Mouse (Mus musculus): ENCODE results near the gene Ciita. TPM values are rescaled to one million over a fixed set of nuclear protein-coding genes. Genes with fewer than 3 reads are reported as not detected.

Ciita gene
- polyA plus RNA-seq, 1 experiment = not detected

DNA sequence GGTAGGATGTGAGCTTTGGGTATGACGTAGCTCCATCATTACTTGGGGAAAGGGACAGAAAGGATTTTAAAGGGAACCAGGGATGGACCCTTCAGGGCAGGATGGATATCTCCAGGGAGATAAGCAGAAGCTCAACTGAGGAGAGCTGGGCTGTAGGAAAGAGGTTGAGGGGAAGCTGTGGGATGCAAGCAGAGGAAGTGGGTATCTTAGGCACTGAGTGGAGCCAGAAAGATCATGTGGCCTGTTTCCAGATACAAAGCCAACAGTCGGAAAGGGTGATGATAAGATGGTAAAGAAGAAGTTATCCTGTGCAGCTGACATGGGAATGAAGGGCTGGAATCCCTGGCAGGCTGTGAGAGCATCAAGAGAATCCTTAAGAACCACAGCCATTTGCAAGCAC lies 18.7 kb upstream of the Ciita start:
- H3K4me1 ChIP-seq (ENCODE audit: control insufficient read depth, insufficient read depth, low read length) = peaks cover 6% of the 10 kb centered on the region
- no peaks in the 10 kb centered on the region for H3K36me3 ChIP-seq (ENCODE audit: control insufficient read depth, insufficient read depth, low read length, poor library complexity, severe bottlenecking)
- H3K27ac ChIP-seq (ENCODE audit: insufficient read depth, low read length) = no peak overlapping the region
- no peak overlapping the region for H3K9ac ChIP-seq (ENCODE audit: low read depth, poor library complexity, severe bottlenecking)
- TF ChIP-seq EP300 (IDR thresholded peaks at IDR 0.05; ENCODE audit: insufficient read depth, low read depth, low read length) (no peak), CTCF (IDR thresholded peaks at IDR 0.05; ENCODE audit: low read depth, low read length) (no peak), POLR2A (IDR thresholded peaks at IDR 0.05; ENCODE audit: insufficient read depth, low read length) (no peak)
- H3K27me3 ChIP-seq (ENCODE audit: control insufficient read depth, insufficient read depth, low read length, poor library complexity, severe bottlenecking) = no peaks in the 10 kb centered on the region
- H3K9me3 ChIP-seq (replicated peaks; ENCODE audit: control insufficient read depth, insufficient read depth, low read length, poor library complexity, severe bottlenecking) = no peaks in the 10 kb centered on the region
- H3K4me3 ChIP-seq (ENCODE audit: low read depth, low read length) = no peak overlapping the region

DNA sequence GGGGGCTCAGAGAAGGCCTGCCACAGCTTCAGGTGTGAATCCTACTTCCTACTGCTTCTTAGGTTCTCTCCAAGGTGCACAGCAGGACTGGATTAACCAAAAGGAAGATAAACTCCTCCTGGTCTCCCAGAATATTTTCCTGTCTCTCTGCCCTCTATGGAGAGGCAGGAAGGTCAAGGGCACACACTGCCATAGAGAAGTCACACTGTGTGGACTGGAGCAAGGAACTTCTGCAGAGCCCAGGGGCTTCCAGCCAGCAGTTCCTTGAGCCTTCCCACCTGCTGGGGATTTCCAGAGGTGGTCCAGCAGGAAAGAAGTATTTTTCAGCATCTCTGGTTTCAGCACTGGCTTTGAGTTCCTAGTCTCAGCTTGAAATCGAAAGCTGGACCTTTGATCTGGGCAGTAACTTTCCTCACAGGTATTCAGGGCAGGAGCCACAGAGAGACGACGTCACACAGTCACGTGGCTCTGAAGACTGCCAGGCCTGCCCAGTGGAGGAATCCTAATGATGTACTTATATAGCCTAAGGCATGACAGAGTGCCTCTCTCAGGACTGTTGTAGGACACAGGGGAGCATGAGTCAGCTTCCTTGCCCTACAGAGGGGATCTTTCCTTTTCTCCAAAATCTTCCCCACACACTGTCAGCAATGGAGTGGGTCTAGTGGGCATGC lies 14.7 kb upstream of the Ciita start:
- TF ChIP-seq EP300 (IDR thresholded peaks at IDR 0.05; ENCODE audit: insufficient read depth, low read depth, low read length) (0 out of 2 replicates have a peak, but pooled peaks have one; percentile 3), POLR2A (IDR thresholded peaks at IDR 0.05; ENCODE audit: insufficient read depth, low read length) (no peak)
- H3K4me3 ChIP-seq (ENCODE audit: low read depth, low read length) = no peak overlapping the region
- no peaks in the 10 kb centered on the region for H3K36me3 ChIP-seq (ENCODE audit: control insufficient read depth, insufficient read depth, low read length, poor library complexity, severe bottlenecking)
- no peak overlapping the region for H3K27ac ChIP-seq (ENCODE audit: insufficient read depth, low read length)
- peaks cover 6% of the 10 kb centered on the region for H3K4me1 ChIP-seq (ENCODE audit: control insufficient read depth, insufficient read depth, low read length)
- H3K9ac ChIP-seq (ENCODE audit: low read depth, poor library complexity, severe bottlenecking) = no peak overlapping the region
- H3K27me3 ChIP-seq (ENCODE audit: control insufficient read depth, insufficient read depth, low read length, poor library complexity, severe bottlenecking) = no peaks in the 10 kb centered on the region
- no peaks in the 10 kb centered on the region for H3K9me3 ChIP-seq (replicated peaks; ENCODE audit: control insufficient read depth, insufficient read depth, low read length, poor library complexity, severe bottlenecking)

DNA sequence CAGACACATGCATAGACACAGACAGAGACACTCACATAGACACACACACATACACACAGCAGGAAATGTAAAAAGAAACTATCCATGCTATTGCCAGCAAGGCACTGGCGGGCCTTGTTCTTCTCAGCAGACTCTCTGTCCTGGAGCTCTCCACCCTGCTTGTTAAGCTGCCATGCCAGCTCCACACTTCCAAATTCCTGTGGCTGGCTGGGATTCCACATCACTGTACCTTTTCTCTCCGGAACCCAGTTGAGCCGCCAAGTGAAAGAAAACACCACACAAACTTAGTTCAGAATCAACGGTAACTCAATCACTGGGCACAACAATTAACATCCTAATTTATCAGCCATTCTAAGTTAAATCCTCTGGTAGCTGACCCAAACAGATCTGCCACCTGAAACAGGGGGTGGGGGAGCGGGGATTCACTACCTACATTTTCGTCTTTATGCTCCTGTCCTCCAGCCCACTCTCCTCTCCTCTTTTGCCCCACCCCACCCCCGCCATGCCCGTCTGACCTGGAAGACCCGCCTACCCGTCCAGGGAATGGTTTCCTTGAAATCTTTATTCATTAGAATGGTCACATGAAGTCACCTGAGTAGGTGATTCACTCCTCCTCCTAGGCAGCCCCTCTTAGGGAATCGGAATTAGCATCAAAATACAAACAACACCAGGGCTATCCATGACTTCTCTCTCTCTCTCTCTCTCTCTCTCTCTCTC lies 12.3 kb upstream of the Ciita start:
- Histone ChIP-seq H3K9ac (ENCODE audit: low read depth, poor library complexity, severe bottlenecking) (peak overlapping the region; percentile 39), H3K9me3 (replicated peaks; ENCODE audit: control insufficient read depth, insufficient read depth, low read length, poor library complexity, severe bottlenecking) (no peaks in the 10 kb centered on the region), H3K4me3 (ENCODE audit: low read depth, low read length) (peak overlapping the region; percentile 63), H3K4me1 (ENCODE audit: control insufficient read depth, insufficient read depth, low read length) (peaks cover 6% of the 10 kb centered on the region), H3K36me3 (ENCODE audit: control insufficient read depth, insufficient read depth, low read length, poor library complexity, severe bottlenecking) (no peaks in the 10 kb centered on the region), H3K27me3 (ENCODE audit: control insufficient read depth, insufficient read depth, low read length, poor library complexity, severe bottlenecking) (no peaks in the 10 kb centered on the region), H3K27ac (ENCODE audit: insufficient read depth, low read length) (peak overlapping the region; percentile 88)
- peak; percentile 77 for TF ChIP-seq EP300 (IDR thresholded peaks at IDR 0.05; ENCODE audit: insufficient read depth, low read depth, low read length)
- TF ChIP-seq POLR2A (IDR thresholded peaks at IDR 0.05; ENCODE audit: insufficient read depth, low read length) = no peak
- TF ChIP-seq CTCF (IDR thresholded peaks at IDR 0.05; ENCODE audit: low read depth, low read length) = no peak

DNA sequence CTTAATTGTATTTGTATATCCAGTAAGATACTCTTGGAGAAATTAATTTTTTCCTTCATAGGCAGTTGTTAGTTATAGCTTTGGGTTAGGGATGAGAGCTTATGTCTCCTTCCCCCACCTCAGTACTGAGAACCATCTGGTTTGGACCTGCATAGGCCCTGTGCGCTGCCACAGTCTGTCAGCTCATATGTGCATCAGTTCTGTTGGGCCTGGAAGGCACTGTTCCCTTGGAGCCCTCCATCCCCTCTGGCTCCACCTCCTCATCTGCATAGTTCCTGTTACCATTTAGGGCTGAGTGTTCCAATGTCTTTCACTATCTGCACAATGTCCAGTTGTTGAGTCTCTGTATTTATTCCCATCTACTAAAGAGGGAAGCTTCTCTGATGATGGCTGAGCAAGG lies 11.7 kb upstream of the Ciita start:
- no peak overlapping the region for H3K9ac ChIP-seq (ENCODE audit: low read depth, poor library complexity, severe bottlenecking)
- peaks cover 6% of the 10 kb centered on the region for H3K4me1 ChIP-seq (ENCODE audit: control insufficient read depth, insufficient read depth, low read length)
- no peaks in the 10 kb centered on the region for H3K9me3 ChIP-seq (replicated peaks; ENCODE audit: control insufficient read depth, insufficient read depth, low read length, poor library complexity, severe bottlenecking)
- peak overlapping the region; percentile 18 for H3K27ac ChIP-seq (ENCODE audit: insufficient read depth, low read length)
- no peak overlapping the region for H3K4me3 ChIP-seq (ENCODE audit: low read depth, low read length)
- H3K27me3 ChIP-seq (ENCODE audit: control insufficient read depth, insufficient read depth, low read length, poor library complexity, severe bottlenecking) = no peaks in the 10 kb centered on the region
- no peaks in the 10 kb centered on the region for H3K36me3 ChIP-seq (ENCODE audit: control insufficient read depth, insufficient read depth, low read length, poor library complexity, severe bottlenecking)
- TF ChIP-seq EP300 (IDR thresholded peaks at IDR 0.05; ENCODE audit: insufficient read depth, low read depth, low read length) = no peak
- TF ChIP-seq CTCF (IDR thresholded peaks at IDR 0.05; ENCODE audit: low read depth, low read length) = no peak
- no peak for TF ChIP-seq POLR2A (IDR thresholded peaks at IDR 0.05; ENCODE audit: insufficient read depth, low read length)

DNA sequence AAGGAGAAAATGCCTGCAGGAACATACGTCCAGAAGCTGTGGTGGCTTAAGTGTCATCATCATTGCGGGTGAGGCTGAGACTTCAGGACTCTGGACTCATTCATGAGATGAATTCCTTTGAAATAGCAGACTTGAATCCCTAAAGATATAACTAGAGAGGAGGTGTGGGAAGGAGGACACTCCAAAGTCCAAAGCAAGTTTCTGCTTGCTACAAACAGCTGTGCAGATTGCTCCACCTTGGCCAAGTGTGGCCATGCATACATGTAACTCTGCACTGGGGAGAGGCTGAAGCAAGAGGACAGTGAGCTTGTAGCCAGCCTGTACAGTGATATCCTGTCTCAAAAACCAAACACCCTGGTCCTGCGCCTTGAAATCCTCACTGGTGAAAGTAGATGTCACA lies 7.9 kb upstream of the Ciita start:
- Histone ChIP-seq H3K9me3 (replicated peaks; ENCODE audit: control insufficient read depth, insufficient read depth, low read length, poor library complexity, severe bottlenecking) (no peaks in the 10 kb centered on the region), H3K9ac (ENCODE audit: low read depth, poor library complexity, severe bottlenecking) (no peak overlapping the region), H3K4me1 (ENCODE audit: control insufficient read depth, insufficient read depth, low read length) (no peaks in the 10 kb centered on the region), H3K27ac (ENCODE audit: insufficient read depth, low read length) (no peak overlapping the region), H3K36me3 (ENCODE audit: control insufficient read depth, insufficient read depth, low read length, poor library complexity, severe bottlenecking) (no peaks in the 10 kb centered on the region), H3K27me3 (ENCODE audit: control insufficient read depth, insufficient read depth, low read length, poor library complexity, severe bottlenecking) (no peaks in the 10 kb centered on the region), H3K4me3 (ENCODE audit: low read depth, low read length) (no peak overlapping the region)
- TF ChIP-seq EP300 (IDR thresholded peaks at IDR 0.05; ENCODE audit: insufficient read depth, low read depth, low read length) (no peak), POLR2A (IDR thresholded peaks at IDR 0.05; ENCODE audit: insufficient read depth, low read length) (no peak), CTCF (IDR thresholded peaks at IDR 0.05; ENCODE audit: low read depth, low read length) (no peak)

DNA sequence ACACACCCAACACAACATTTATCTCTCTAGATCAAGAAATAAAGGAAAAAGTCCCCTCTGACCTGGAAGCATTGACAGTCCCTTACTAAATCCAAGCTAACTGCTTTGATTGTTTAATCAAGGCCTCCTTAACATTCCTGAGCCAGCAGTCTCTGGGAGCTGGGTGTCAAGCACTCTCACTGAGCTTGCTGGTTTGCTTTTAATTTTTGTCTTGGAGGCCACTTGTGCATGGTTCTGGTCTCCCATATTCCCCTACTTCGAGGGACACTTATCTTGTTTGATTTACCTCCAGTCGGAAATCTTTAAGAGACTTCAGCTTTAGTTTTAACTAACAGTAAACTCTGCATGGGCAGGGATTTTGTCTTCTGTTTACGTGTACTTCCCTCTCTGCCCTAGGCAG lies 4.9 kb upstream of the Ciita start:
- Histone ChIP-seq H3K27ac (ENCODE audit: insufficient read depth, low read length) (no peak overlapping the region), H3K36me3 (ENCODE audit: control insufficient read depth, insufficient read depth, low read length, poor library complexity, severe bottlenecking) (no peaks in the 10 kb centered on the region), H3K4me3 (ENCODE audit: low read depth, low read length) (no peak overlapping the region), H3K9ac (ENCODE audit: low read depth, poor library complexity, severe bottlenecking) (no peak overlapping the region), H3K4me1 (ENCODE audit: control insufficient read depth, insufficient read depth, low read length) (peaks cover 2% of the 10 kb centered on the region), H3K27me3 (ENCODE audit: control insufficient read depth, insufficient read depth, low read length, poor library complexity, severe bottlenecking) (no peaks in the 10 kb centered on the region), H3K9me3 (replicated peaks; ENCODE audit: control insufficient read depth, insufficient read depth, low read length, poor library complexity, severe bottlenecking) (no peaks in the 10 kb centered on the region)
- TF ChIP-seq EP300 (IDR thresholded peaks at IDR 0.05; ENCODE audit: insufficient read depth, low read depth, low read length) (no peak), CTCF (IDR thresholded peaks at IDR 0.05; ENCODE audit: low read depth, low read length) (no peak), POLR2A (IDR thresholded peaks at IDR 0.05; ENCODE audit: insufficient read depth, low read length) (no peak)

All from ES-Bruce4 (cell line).